Mouse (Mus musculus) erythroblast, adult 5-6 weeks (primary cell): ENCODE measurements around the gene Mthfd2l. TPM values are rescaled to one million over a fixed set of nuclear protein-coding genes. Genes with fewer than 3 reads are reported as not detected.

ENCODE experiments used
- ATAC-seq: replicated peaks from 2 replicates; pipeline ENCODE4 v1.8.0; 2016; ENCODE audit warnings: moderate number of reproducible peaks, mild to moderate bottlenecking, moderate TSS enrichment, inconsistent platforms; ENCODE audit not compliant: poor library complexity, low FRiP score, severe bottlenecking
- total RNA-seq, 2 experiments: library from RNA; stranded (forward) in 1 of 2; stranded (reverse) in 1 of 2; fragments of 150-400 nt in 1 of 2; fragments of 200-764, 138-1000 nt in 1 of 2; gene quantifications; 2 replicates each; pipeline versions ENCODE4 v1.2.3 to v1.2.4; 2015 to 2017; ENCODE audit warnings: low replicate concordance in 2 of 2

Mthfd2l gene
- total RNA-seq, 2 experiments from 2014 or later = 0.38 to 3.0 TPM

DNA sequence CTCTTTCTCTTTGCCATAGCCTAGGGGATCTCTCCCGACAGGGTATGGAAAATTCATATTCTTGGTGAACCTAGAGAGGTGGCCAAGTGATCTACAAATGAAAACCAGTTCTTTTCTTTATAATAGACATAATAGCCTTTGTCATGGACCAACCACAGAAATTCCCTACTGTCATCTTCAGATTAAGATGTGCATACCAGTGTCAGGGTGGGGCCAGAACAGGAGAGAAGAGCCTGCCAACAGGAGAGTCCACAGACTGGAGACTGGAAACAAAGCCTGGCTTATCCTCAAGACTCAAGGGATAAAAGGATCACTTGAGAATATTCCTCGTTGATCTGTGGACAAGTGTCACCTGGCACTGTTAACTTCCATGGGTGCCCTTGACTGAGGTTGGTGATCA is 106.8 kb downstream of the Mthfd2l start:
- no peak for ATAC-seq

GRCm38 (mm10) chr5:91038547-91038946 is 107.6 kb downstream of the Mthfd2l start:
- no peak for ATAC-seq

GRCm38 (mm10) chr5:91038963-91039362 is 108.0 kb downstream of the Mthfd2l start:
- no peak for ATAC-seq

DNA sequence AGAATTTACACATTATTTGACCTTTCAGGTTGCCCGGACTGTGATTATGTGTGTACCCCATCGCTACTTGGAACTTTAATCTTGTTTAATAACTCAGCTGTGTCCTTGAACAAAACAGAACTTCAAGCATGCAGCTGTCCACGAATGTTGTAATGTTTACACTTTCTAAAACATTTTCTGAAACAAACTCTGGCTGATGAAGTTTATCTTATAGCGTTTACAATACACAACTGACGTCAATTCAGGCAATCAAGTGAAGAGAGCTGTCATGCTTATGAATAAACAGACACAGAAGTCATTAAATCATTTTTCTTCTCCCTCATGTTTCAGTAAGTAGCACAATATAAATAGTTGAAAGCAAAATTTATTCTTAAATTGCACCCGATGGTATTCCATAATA is 117.1 kb downstream of the Mthfd2l start:
- ATAC-seq = no peak

GRCm38 (mm10) chr5:91048397-91048796 is 117.5 kb downstream of the Mthfd2l start:
- ATAC-seq = no peak

Other genes starting within 250 kb of the Mthfd2l start
- not detected in 2 replicates for gene Cxcl5, start 171.8 kb upstream of the Mthfd2l start, total RNA-seq (2015; ENCODE audit: low replicate concordance)
- not detected in 2 replicates for gene Cxcl5, start 171.8 kb upstream of the Mthfd2l start, total RNA-seq (2017; ENCODE audit: low replicate concordance)
- gene Ppbp, start 162.6 kb upstream of the Mthfd2l start, total RNA-seq (2015; ENCODE audit: low replicate concordance) = 10.0 and 10.8 TPM in 2 replicates
- 1.7 TPM in 1 of 2 replicates, not detected in the other for gene Ppbp, start 162.6 kb upstream of the Mthfd2l start, total RNA-seq (2017; ENCODE audit: low replicate concordance)
- gene Pf4, start 158.7 kb upstream of the Mthfd2l start, total RNA-seq (2015; ENCODE audit: low replicate concordance) = 29.0 and 49.1 TPM in 2 replicates
- gene Pf4, start 158.7 kb upstream of the Mthfd2l start, total RNA-seq (2017; ENCODE audit: low replicate concordance) = 6.4 and 12.8 TPM in 2 replicates
- gene Cxcl3, start 145.0 kb upstream of the Mthfd2l start, total RNA-seq (2015; ENCODE audit: low replicate concordance) = not detected in 2 replicates
- gene Cxcl3, start 145.0 kb upstream of the Mthfd2l start, total RNA-seq (2017; ENCODE audit: low replicate concordance) = not detected in 2 replicates
- not detected in 2 replicates for gene Cxcl15, start 136.6 kb upstream of the Mthfd2l start, total RNA-seq (2015; ENCODE audit: low replicate concordance)
- not detected in 2 replicates for gene Cxcl15, start 136.6 kb upstream of the Mthfd2l start, total RNA-seq (2017; ENCODE audit: low replicate concordance)
- not detected in 2 replicates for gene Cxcl1, start 39.9 kb upstream of the Mthfd2l start, total RNA-seq (2015; ENCODE audit: low replicate concordance)
- gene Cxcl1, start 39.9 kb upstream of the Mthfd2l start, total RNA-seq (2017; ENCODE audit: low replicate concordance) = not detected in 2 replicates
- gene Cxcl2, start 27.2 kb upstream of the Mthfd2l start, total RNA-seq (2015; ENCODE audit: low replicate concordance) = 1.0 and 4.8 TPM in 2 replicates
- gene Cxcl2, start 27.2 kb upstream of the Mthfd2l start, total RNA-seq (2017; ENCODE audit: low replicate concordance) = 1.9 and 3.5 TPM in 2 replicates
- gene Epgn, start 96.3 kb downstream of the Mthfd2l start, total RNA-seq (2015; ENCODE audit: low replicate concordance) = not detected in 2 replicates
- gene Epgn, start 96.3 kb downstream of the Mthfd2l start, total RNA-seq (2017; ENCODE audit: low replicate concordance) = not detected in 2 replicates
- gene Ereg, start 143.5 kb downstream of the Mthfd2l start, total RNA-seq (2015; ENCODE audit: low replicate concordance) = not detected in 2 replicates
- gene Ereg, start 143.5 kb downstream of the Mthfd2l start, total RNA-seq (2017; ENCODE audit: low replicate concordance) = not detected in 2 replicates
- not detected in 2 replicates for gene Areg, start 208.5 kb downstream of the Mthfd2l start, total RNA-seq (2015; ENCODE audit: low replicate concordance)
- not detected in 2 replicates for gene Areg, start 208.5 kb downstream of the Mthfd2l start, total RNA-seq (2017; ENCODE audit: low replicate concordance)